Mouse (Mus musculus) colon, adult 2 months (tissue): ENCODE measurements around the gene Thap11. TPM values are rescaled to one million over a fixed set of nuclear protein-coding genes. Genes with fewer than 3 reads are reported as not detected.

Experiments
- polyA plus RNA-seq: library from polyadenylated mRNA; depleted of rRNA; stranded (reverse); fragments of >200 nt; gene quantifications from 2 replicates; pipeline ENCODE4 v1.2.3, GENCODE M21; 2012; rRNA removed

The Thap11 gene
- polyA plus RNA-seq: 58.1 and 62.6 TPM in 2 replicates

GRCm38 (mm10) chr8:105854715-105855216, at the start of gene Thap11:
Gene Thap11 (plus strand): TSS chr8:105855132.

GRCm38 (mm10) chr8:105826861-105827848, 27.8 kb upstream of the Thap11 start, which contains the start of the genes Ranbp10 and Tsnaxip1:
Gene Ranbp10 (minus strand): TSS chr8:105827350.
Gene Tsnaxip1 (plus strand): TSS chr8:105827731.

DNA sequence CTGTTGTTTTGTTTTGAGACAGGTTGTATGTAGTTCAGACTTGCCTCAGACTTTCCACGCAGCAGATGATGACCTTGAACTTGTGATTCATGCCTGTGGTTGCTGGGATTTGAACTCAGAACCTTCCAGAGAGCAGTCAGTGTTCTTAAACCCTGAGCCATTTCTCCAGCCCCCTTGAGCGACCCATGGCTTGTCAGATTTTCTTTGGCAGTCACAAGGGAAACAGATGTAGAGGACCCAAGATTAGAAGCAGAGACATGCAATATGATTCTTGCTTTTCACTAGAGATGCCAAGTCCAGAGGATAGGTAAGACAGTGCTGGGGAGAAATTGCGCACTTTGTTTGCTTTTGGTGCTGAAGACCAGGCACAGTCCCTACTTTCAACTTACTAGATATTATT, 1.8 kb upstream of the Thap11 start, which contains the start of gene Cenpt:
Gene Cenpt, minus strand, starts transcription at position 101 of the 400 bp plus-strand sequence.

GRCm38 (mm10) chr8:105860143-105860981, 5.4 kb downstream of the Thap11 start, which contains the start of gene Nutf2:
Gene Nutf2 (plus strand): TSS chr8:105860580.

DNA sequence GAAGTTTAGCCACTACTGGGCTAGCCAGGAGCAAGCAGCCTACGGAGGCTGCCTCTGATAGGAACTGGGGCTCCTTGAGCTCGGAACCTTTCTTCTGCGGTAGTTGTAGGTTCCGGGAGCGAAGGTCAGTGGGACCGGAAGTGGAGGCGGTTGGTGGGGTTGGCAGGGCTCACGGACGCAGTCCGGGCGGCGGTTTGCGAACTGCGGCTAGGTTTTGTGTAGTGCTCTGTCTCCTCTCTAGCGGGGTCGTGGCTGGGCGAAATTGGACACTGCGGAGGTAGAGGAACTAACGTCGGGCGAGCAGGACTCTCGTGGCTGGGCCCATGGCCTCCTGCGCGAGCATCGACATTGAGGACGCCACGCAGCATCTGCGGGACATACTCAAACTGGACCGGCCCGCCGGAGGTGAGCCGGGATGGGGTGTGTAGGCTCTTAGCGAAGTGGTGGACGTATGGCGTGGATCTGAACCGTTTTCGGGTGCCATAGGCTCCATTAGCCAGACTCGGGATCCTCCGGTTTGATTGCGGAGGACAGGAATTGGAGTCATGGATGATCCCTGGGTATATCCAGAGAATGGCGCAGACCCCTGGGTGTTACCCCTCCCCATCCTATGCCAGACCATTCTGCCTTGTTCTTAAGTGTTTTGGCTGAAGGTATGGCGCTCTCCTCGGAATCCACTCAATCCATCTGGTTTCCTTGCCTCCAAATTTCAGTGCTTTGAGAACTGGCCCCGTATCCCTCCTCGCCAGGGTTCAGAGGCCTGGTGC, 26.0 kb downstream of the Thap11 start, which contains the start of gene Edc4:
Gene Edc4, plus strand, starts transcription at position 128 of the 767 bp plus-strand sequence.

GRCm38 (mm10) chr8:105893339-105893738, 38.4 kb downstream of the Thap11 start, which contains the start of gene Nrn1l:
Gene Nrn1l (plus strand): TSS chr8:105893567.

DNA sequence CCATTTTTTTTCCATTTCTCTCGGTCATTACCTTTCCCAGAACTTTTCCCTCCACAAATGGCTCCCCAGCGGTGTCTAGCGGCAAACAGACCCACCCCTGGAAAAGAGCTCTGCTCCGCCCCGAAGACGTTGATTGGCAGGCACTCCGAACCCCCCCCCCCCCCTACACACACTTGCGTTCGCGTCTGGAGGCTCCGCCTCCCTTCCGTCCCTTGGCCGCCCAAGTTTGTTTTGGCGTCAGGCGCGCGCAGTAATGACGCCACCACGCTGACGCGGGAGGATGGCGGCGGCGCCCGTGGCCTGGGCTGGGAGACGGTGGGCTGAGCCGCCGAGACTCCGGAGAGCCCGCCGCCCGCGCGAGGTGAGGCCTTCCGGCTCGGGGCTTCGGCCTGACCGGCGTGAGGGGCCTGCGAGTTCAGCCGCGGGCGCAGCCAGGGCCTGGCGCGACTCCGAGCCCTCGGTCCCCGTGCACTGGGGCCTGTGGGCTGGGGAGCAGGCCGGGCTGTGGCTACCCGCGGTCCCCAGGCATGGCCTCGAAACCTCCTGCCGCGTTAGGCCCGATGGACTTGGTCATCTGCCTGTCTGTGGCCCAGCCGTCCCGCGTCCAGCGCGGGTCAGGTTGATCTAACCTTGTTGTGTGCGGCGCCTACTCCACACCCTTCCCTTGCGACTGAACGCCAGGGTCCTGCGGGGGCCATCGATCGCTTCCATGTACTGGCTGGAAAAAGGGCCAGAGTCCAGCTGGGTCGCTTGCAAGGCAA, 45.4 kb downstream of the Thap11 start, which contains the start of gene Pskh1:
Gene Pskh1, plus strand, starts transcription at position 262 of the 761 bp plus-strand sequence.

Other genes with a start within 250 kb of the Thap11 start
- 20.5 and 26.5 TPM in 2 replicates for gene Ripor1, start 249.9 kb upstream of the Thap11 start, polyA plus RNA-seq
- 13.5 and 15.1 TPM in 2 replicates for gene Ctcf, start 218.6 kb upstream of the Thap11 start, polyA plus RNA-seq
- gene Agrp, start 217.7 kb upstream of the Thap11 start, polyA plus RNA-seq: 0.27 and 0.73 TPM in 2 replicates
- gene Carmil2, start 168.9 kb upstream of the Thap11 start, polyA plus RNA-seq: 2.5 and 3.2 TPM in 2 replicates
- gene Acd, start 154.0 kb upstream of the Thap11 start, polyA plus RNA-seq: 30.4 and 30.8 TPM in 2 replicates
- 14.3 and 15.3 TPM in 2 replicates for gene Pard6a, start 154.0 kb upstream of the Thap11 start, polyA plus RNA-seq
- not detected in 2 replicates for gene 4933405L10Rik, start 147.5 kb upstream of the Thap11 start, polyA plus RNA-seq
- 8.4 and 8.6 TPM in 2 replicates for gene Enkd1, start 146.9 kb upstream of the Thap11 start, polyA plus RNA-seq
- gene Gfod2, start 96.5 kb upstream of the Thap11 start, polyA plus RNA-seq: 10.6 and 11.4 TPM in 2 replicates
- 21.8 and 23.4 TPM in 2 replicates for gene Ranbp10, start 27.8 kb upstream of the Thap11 start, polyA plus RNA-seq
- not detected in 2 replicates for gene Tsnaxip1, start 27.4 kb upstream of the Thap11 start, polyA plus RNA-seq
- 11.8 and 13.0 TPM in 2 replicates for gene Cenpt, start 1.9 kb upstream of the Thap11 start, polyA plus RNA-seq
- gene Nutf2, start 5.4 kb downstream of the Thap11 start, polyA plus RNA-seq: 16.5 and 17.9 TPM in 2 replicates
- 68.4 and 74.2 TPM in 2 replicates for gene Edc4, start 25.7 kb downstream of the Thap11 start, polyA plus RNA-seq
- gene Nrn1l, start 38.4 kb downstream of the Thap11 start, polyA plus RNA-seq: 3.0 and 3.6 TPM in 2 replicates
- gene Pskh1, start 45.3 kb downstream of the Thap11 start, polyA plus RNA-seq: 30.6 and 35.4 TPM in 2 replicates
- gene Ctrl, start 78.7 kb downstream of the Thap11 start, polyA plus RNA-seq: 6.9 and 2,597 TPM in 2 replicates
- 274 and 456 TPM in 2 replicates for gene Psmb10, start 83.3 kb downstream of the Thap11 start, polyA plus RNA-seq
- 1.0 and 1.3 TPM in 2 replicates for gene Lcat, start 88.2 kb downstream of the Thap11 start, polyA plus RNA-seq
- gene Slc12a4, start 111.0 kb downstream of the Thap11 start, polyA plus RNA-seq: 21.3 and 30.2 TPM in 2 replicates
- 0.10 and 0.12 TPM in 2 replicates for gene Dpep3, start 124.3 kb downstream of the Thap11 start, polyA plus RNA-seq
- gene Dus2, start 136.2 kb downstream of the Thap11 start, polyA plus RNA-seq: 5.5 TPM in 2 replicates
- gene Dpep2nb, start 150.8 kb downstream of the Thap11 start, polyA plus RNA-seq: not detected in 2 replicates
- gene Ddx28, start 156.8 kb downstream of the Thap11 start, polyA plus RNA-seq: 8.0 and 8.7 TPM in 2 replicates
- gene Nfatc3, start 203.7 kb downstream of the Thap11 start, polyA plus RNA-seq: 12.8 and 15.7 TPM in 2 replicates